Mouse (Mus musculus): ENCODE data around the gene Plxdc1. TPM values are rescaled to one million over a fixed set of nuclear protein-coding genes. Genes with fewer than 3 reads are reported as not detected.
A peak's percentile ranks its signal among the peaks of the same experiment; 100 is the strongest.

Gene Plxdc1
- total RNA-seq, 4 experiments from 2014 or later = 13.5 to 36.2 (median 24.0) TPM

GRCm38 (mm10) chr11:97987551-97988526 lies 1.6 kb upstream of the Plxdc1 start:
- DNase-seq = peak; percentile 93

- no peak for DNase-seq
These were observed 658 bp upstream of the Plxdc1 start for GRCm38 (mm10) chr11:97986738-97987465.

GRCm38 (mm10) chr11:97983983-97984382 lies 2.3 kb downstream of the Plxdc1 start:
- DNase-seq = no peak

- no peak for DNase-seq
These were observed 2.7 kb downstream of the Plxdc1 start for GRCm38 (mm10) chr11:97983506-97983905.

- DNase-seq = no peak
These were observed 3.5 kb downstream of the Plxdc1 start for GRCm38 (mm10) chr11:97982721-97983120.

GRCm38 (mm10) chr11:97980531-97980966 lies 5.7 kb downstream of the Plxdc1 start:
- DNase-seq = no peak

GRCm38 (mm10) chr11:97979824-97980495 lies 6.3 kb downstream of the Plxdc1 start:
- no peak for DNase-seq

- no peak for DNase-seq
These were observed 7.9 kb downstream of the Plxdc1 start for GRCm38 (mm10) chr11:97978392-97978791.

- DNase-seq = no peak
These were observed 8.4 kb downstream of the Plxdc1 start for GRCm38 (mm10) chr11:97977797-97978196.

GRCm38 (mm10) chr11:97974746-97975145 lies 11.5 kb downstream of the Plxdc1 start:
- no peak for DNase-seq

GRCm38 (mm10) chr11:97974141-97974540 lies 12.1 kb downstream of the Plxdc1 start:
- DNase-seq = no peak

GRCm38 (mm10) chr11:97972434-97972833 lies 13.8 kb downstream of the Plxdc1 start:
- DNase-seq = no peak

GRCm38 (mm10) chr11:97971232-97971631 lies 15.0 kb downstream of the Plxdc1 start:
- peak; percentile 93 for DNase-seq

GRCm38 (mm10) chr11:97970771-97971170 lies 15.5 kb downstream of the Plxdc1 start:
- DNase-seq = no peak

- DNase-seq = no peak
These were observed 17.9 kb downstream of the Plxdc1 start for GRCm38 (mm10) chr11:97968385-97968784.

GRCm38 (mm10) chr11:97967114-97967513 lies 19.1 kb downstream of the Plxdc1 start:
- no peak for DNase-seq

- DNase-seq = no peak
These were observed 25.3 kb downstream of the Plxdc1 start for GRCm38 (mm10) chr11:97960907-97961306.

GRCm38 (mm10) chr11:97959300-97959680 lies 27.0 kb downstream of the Plxdc1 start:
- no peak for DNase-seq

GRCm38 (mm10) chr11:97958641-97959299 lies 27.5 kb downstream of the Plxdc1 start:
- no peak for DNase-seq

GRCm38 (mm10) chr11:97956905-97957560 lies 29.2 kb downstream of the Plxdc1 start:
- DNase-seq = peak; percentile 45

- no peak for DNase-seq
These were observed 30.3 kb downstream of the Plxdc1 start for GRCm38 (mm10) chr11:97955915-97956314.
